Mouse (Mus musculus) thymus, adult 2 months (tissue): Measurements from ENCODE around the gene Gm9903. TPM values are rescaled to one million over a fixed set of nuclear protein-coding genes. Genes with fewer than 3 reads are reported as not detected.

Experiments
- DNase-seq: peaks from one replicate; pipeline ENCODE4 v3.0.0; 2021
- H3K27ac ChIP-seq: fragments of 200-500 bp; 2 replicates; pipeline ENCODE4 v1.5.1; 2012; ENCODE audit warnings: low read length, control low read depth; ENCODE audit not compliant: control insufficient read depth, insufficient read depth
- H3K27me3 ChIP-seq: fragments of 200-500 bp; 2 replicates; pipeline ENCODE4 v1.6.1; 2012; ENCODE audit warnings: mild to moderate bottlenecking, low read length, moderate library complexity, mixed read lengths; ENCODE audit not compliant: control insufficient read depth, insufficient read depth
- H3K36me3 ChIP-seq: fragments of 200-500 bp; 2 replicates; pipeline ENCODE4 v1.6.1; 2012; ENCODE audit warnings: mild to moderate bottlenecking, low read length, moderate library complexity; ENCODE audit not compliant: control insufficient read depth, insufficient read depth
- H3K4me1 ChIP-seq: fragments of 200-500 bp; replicated peaks from 2 replicates; pipeline ENCODE4 v1.6.1; 2012; ENCODE audit warnings: low read length; ENCODE audit not compliant: control insufficient read depth, insufficient read depth
- H3K4me3 ChIP-seq: fragments of 200-500 bp; 2 replicates; pipeline ENCODE4 v1.5.1; 2012; ENCODE audit warnings: mild to moderate bottlenecking, low read length, control low read depth, moderate library complexity; ENCODE audit not compliant: control insufficient read depth, insufficient read depth
- CTCF ChIP-seq: fragments of 200-500 bp; IDR thresholded peaks from 2 replicates; pipeline ENCODE4 v1.5.1; 2012; ENCODE audit warnings: mild to moderate bottlenecking, control low read depth, low read length, moderate library complexity, borderline replicate concordance; ENCODE audit not compliant: control insufficient read depth, poor library complexity, insufficient read depth; ENCODE audit errors: extremely low read depth
- POLR2A ChIP-seq: fragments of 200-500 bp; IDR thresholded peaks from 2 replicates; pipeline ENCODE4 v1.6.1; 2012; ENCODE audit warnings: mild to moderate bottlenecking, low read length, control low read depth, moderate library complexity; ENCODE audit not compliant: control insufficient read depth, poor library complexity, insufficient read depth; ENCODE audit errors: extremely low read depth
- WGBS: fragments of 180-500 bp; shearing (Covaris S2); methylation state at CpG from one replicate; pipeline ENCODE4 v1.1.7; 2018; 5-methylcytosine and 5-hydroxymethylcytosine counted together
- polyA plus RNA-seq: library from polyadenylated mRNA; depleted of rRNA; stranded (reverse); fragments of >200 nt; gene quantifications from 2 replicates; pipeline ENCODE4 v1.2.3, GENCODE M21; 2012; rRNA removed

Gm9903 gene
- polyA plus RNA-seq, 1 experiment: 0.82 TPM

DNA sequence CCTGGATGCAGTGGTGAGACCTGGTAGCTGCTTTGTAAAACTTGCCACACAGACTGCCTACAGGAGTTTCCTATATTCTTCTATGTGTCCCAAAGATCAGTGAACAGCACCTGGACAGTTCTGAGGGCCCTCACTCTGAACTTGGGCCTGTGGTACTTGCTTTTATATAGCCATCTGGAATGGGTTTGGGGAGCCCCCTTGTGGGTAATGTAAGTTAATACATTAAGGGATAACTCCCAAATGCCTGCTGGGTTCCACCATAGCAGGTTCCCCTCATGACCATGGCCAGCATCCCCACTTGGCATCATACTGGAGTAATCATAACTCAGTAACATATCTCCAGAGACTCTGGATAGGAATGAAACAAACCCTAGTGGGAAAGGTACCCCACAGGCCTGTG, 38.5 kb downstream of the Gm9903 start:
- Histone ChIP-seq H3K4me1 (no peaks in the 10 kb centered on the region), H3K4me3 (no peak overlapping the region), H3K27me3 (no peaks in the 10 kb centered on the region), H3K36me3 (peaks cover 57% of the 10 kb centered on the region), H3K27ac (no peak overlapping the region)
- TF ChIP-seq CTCF (no peak), POLR2A (no peak)
- DNase-seq: peak; percentile 50

DNA sequence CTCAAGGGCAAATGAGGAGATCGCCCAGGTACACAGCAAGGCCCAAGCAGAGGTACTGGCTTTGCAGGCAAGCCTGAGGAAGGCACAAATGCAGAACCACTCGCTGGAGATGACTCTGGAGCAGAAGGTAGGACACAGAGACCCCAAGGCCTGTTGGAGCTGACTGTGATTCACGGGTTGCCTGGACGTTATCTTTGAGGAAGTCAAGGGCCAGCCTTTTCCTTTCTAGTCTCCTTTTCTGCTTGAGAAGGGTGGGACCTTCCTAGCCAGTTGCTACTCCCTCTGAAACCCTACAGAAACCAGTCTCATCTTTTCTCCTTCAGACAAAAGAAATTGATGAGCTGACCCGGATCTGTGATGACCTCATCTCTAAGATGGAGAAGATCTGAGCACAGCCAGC, 41.9 kb downstream of the Gm9903 start:
- DNase-seq: no peak
- no peak overlapping the region for H3K4me3 ChIP-seq
- no peak overlapping the region for H3K27ac ChIP-seq
- TF ChIP-seq CTCF: no peak
- TF ChIP-seq POLR2A: no peak
- peaks cover 51% of the 10 kb centered on the region for H3K36me3 ChIP-seq
- 68% methylated on average over 5 of the region's 5 CpGs for WGBS
- no peaks in the 10 kb centered on the region for H3K4me1 ChIP-seq
- no peaks in the 10 kb centered on the region for H3K27me3 ChIP-seq

DNA sequence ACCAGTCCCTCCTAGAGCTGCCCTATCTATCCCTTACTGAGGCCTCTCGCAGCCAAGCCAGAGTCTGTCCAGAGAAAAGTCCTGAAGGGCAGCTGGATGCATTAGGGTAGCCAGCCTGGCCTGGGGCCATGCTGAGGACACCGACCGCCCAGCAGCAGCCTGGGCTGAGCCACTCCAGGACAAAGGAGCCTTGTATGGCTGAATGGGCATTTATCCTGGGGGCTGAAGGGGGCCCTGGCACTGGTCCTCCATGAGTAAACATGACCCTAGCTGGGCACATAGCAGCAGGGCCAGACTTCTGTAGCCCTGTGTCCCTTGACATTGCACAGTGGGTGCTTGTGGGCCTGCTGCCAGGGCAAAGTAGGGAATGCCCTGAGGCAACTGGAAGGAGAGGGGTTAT, 44.7 kb downstream of the Gm9903 start:
- Histone ChIP-seq H3K4me3 (no peak overlapping the region), H3K36me3 (peaks cover 32% of the 10 kb centered on the region), H3K27me3 (no peaks in the 10 kb centered on the region), H3K27ac (no peak overlapping the region), H3K4me1 (no peaks in the 10 kb centered on the region)
- no peak for DNase-seq
- WGBS: 96% methylated on average over 3 of the region's 3 CpGs
- TF ChIP-seq CTCF (no peak), POLR2A (no peak)

DNA sequence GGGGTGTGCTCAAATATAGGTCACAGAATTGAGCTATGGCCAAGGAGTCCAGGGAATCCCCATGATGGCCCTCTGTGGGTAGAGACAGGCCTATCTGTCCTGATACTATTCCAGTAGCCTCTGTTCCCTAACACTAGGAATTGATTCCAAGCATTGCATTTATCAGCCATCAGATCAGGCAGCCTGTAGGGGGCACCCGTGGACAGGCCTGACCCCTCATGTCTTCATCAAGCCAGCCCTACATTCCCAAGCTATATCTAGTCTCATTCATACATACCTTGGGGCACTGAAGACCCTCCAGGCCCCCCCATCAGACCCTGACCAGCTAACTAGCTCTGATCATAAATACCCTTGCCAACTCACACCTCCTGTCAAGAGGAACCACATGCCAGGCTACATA, 46.2 kb downstream of the Gm9903 start:
- 0% methylated on average over 1 of the region's 1 CpGs for WGBS
- Histone ChIP-seq H3K27ac (no peak overlapping the region), H3K27me3 (no peaks in the 10 kb centered on the region), H3K4me3 (no peak overlapping the region), H3K4me1 (peaks cover 2% of the 10 kb centered on the region; the same call in 1 of the 2 replicates), H3K36me3 (peaks cover 16% of the 10 kb centered on the region)
- DNase-seq: peak; percentile 26
- TF ChIP-seq POLR2A: no peak
- no peak for TF ChIP-seq CTCF

GRCm38 (mm10) chr5:33678244-33678643, 48.5 kb downstream of the Gm9903 start:
- Histone ChIP-seq H3K27ac (no peak overlapping the region), H3K27me3 (no peaks in the 10 kb centered on the region), H3K4me3 (no peak overlapping the region), H3K36me3 (no peaks in the 10 kb centered on the region), H3K4me1 (peaks cover 12% of the 10 kb centered on the region)
- TF ChIP-seq POLR2A: no peak
- no peak for TF ChIP-seq CTCF
- 93% methylated on average over 5 of the region's 5 CpGs for WGBS
- no peak for DNase-seq

GRCm38 (mm10) chr5:33681044-33681443, 51.3 kb downstream of the Gm9903 start:
- Histone ChIP-seq H3K4me3 (no peak overlapping the region), H3K27ac (no peak overlapping the region), H3K36me3 (no peaks in the 10 kb centered on the region), H3K27me3 (no peaks in the 10 kb centered on the region), H3K4me1 (peaks cover 12% of the 10 kb centered on the region)
- no peak for DNase-seq
- no peak for TF ChIP-seq CTCF
- no peak for TF ChIP-seq POLR2A
- 32% methylated on average over 3 of the region's 3 CpGs for WGBS

Other genes with a start within 250 kb of the Gm9903 start
- 0.10 TPM in 1 of 2 replicates, not detected in the other for gene Nkx1-1, start 195.9 kb upstream of the Gm9903 start, polyA plus RNA-seq
- gene Fam53a, start 290 bp upstream of the Gm9903 start, polyA plus RNA-seq: 89.5 and 125 TPM in 2 replicates
- gene Slbp, start 22.6 kb downstream of the Gm9903 start, polyA plus RNA-seq: 87.4 and 132 TPM in 2 replicates
- gene Tacc3, start 28.2 kb downstream of the Gm9903 start, polyA plus RNA-seq: 57.3 and 72.7 TPM in 2 replicates
- gene Tmem129, start 28.5 kb downstream of the Gm9903 start, polyA plus RNA-seq: 71.6 and 78.0 TPM in 2 replicates
- gene Fgfr3, start 91.7 kb downstream of the Gm9903 start, polyA plus RNA-seq: 4.8 and 6.3 TPM in 2 replicates
- 69.5 and 82.9 TPM in 2 replicates for gene Letm1, start 152.9 kb downstream of the Gm9903 start, polyA plus RNA-seq
- gene Nsd2, start 190.8 kb downstream of the Gm9903 start, polyA plus RNA-seq: 53.3 and 64.8 TPM in 2 replicates